Mouse (Mus musculus) liver, postnatal 0 days (tissue): ENCODE data around the gene H2afy2.

Source experiments
- CTCF ChIP-seq: sonication (generic); IDR thresholded peaks from 2 replicates; pipeline ENCODE4 v1.5.1; 2016; ENCODE audit warnings: antibody characterized with exemption, low read depth
- EP300 ChIP-seq: IDR thresholded peaks from 2 replicates; pipeline ENCODE4 v1.6.1; 2016; ENCODE audit warnings: antibody characterized with exemption, low read depth, mild to moderate bottlenecking

DNA sequence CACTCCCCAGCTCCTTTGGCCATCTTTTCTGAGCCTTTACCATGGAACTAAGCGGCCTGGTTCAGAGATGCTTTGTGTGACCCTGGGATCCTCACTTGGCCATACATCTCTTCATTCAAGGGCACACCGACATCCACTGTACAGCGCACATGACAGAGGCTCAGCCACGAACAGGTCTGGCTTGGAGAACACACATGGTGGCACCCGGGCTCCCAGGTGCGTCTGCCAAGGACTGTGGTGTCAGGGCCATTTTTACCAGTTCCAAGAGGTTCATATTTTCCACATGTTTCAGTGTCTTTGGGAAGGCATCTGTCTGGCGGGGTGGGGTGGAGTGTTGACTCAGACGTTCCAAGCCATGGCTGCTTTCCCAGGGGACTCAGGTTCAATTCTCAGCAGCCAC lies 41.6 kb downstream of the H2afy2 start:
- TF ChIP-seq CTCF (no peak), EP300 (no peak)
